Mouse (Mus musculus) stomach, embryonic 16.5 days (tissue): ENCODE results near the gene Traf1. TPM values are rescaled to one million over a fixed set of nuclear protein-coding genes. Genes with fewer than 3 reads are reported as not detected.

ENCODE experiments used
- ATAC-seq: fragments of 200-750 bp; cut with Nextera tagmentation; 2 replicates; pipeline ENCODE4 v1.8.0; 2017; ENCODE audit warnings: moderate number of reproducible peaks, moderate TSS enrichment; ENCODE audit not compliant: insufficient read depth, low FRiP score
- H3K27ac ChIP-seq: fragments of 300-500 bp; sonication (generic); 2 replicates; pipeline ENCODE4 v1.5.1; 2014; ENCODE audit warnings: low read length
- H3K27me3 ChIP-seq: fragments of 300-500 bp; sonication (generic); 2 replicates; pipeline ENCODE4 v1.6.1; 2014; ENCODE audit warnings: low read length, control low read depth, mixed read lengths; ENCODE audit not compliant: control insufficient read depth, insufficient read depth
- H3K36me3 ChIP-seq: fragments of 300-500 bp; sonication (generic); 2 replicates; pipeline ENCODE4 v1.6.1; 2014; ENCODE audit warnings: low read length; ENCODE audit not compliant: control insufficient read depth, insufficient read depth
- H3K4me1 ChIP-seq: fragments of 300-500 bp; sonication (generic); 2 replicates; pipeline ENCODE4 v1.6.1; 2014; ENCODE audit warnings: low read length, control low read depth, mixed read lengths; ENCODE audit not compliant: control insufficient read depth, insufficient read depth
- H3K4me2 ChIP-seq: fragments of 300-500 bp; sonication (generic); 2 replicates; pipeline ENCODE4 v1.6.1; 2014; ENCODE audit warnings: low read depth, low read length, mixed read lengths
- H3K4me3 ChIP-seq: fragments of 300-500 bp; sonication (generic); replicated peaks from 2 replicates; pipeline ENCODE4 v1.5.1; 2014; ENCODE audit warnings: mild to moderate bottlenecking, low read length
- H3K9ac ChIP-seq: fragments of 300-500 bp; sonication (generic); 2 replicates; pipeline ENCODE4 v1.6.1; 2014; ENCODE audit warnings: low read length
- H3K9me3 ChIP-seq: fragments of 300-500 bp; sonication (generic); replicated peaks from 2 replicates; pipeline ENCODE4 v1.6.1; 2016; ENCODE audit warnings: low read length, control low read depth; ENCODE audit not compliant: control insufficient read depth
- WGBS: fragments of 180-500 bp; shearing (Covaris S2); extraction: QIAGEN DNeasy Blood & Tissue Kit; methylation state at CpG from one replicate; pipeline ENCODE4 v1.1.7; 2014; 5-methylcytosine and 5-hydroxymethylcytosine counted together
- polyA plus RNA-seq: library from polyadenylated mRNA; unstranded; fragments of >200 nt; fragmentation: Nextera tagmentation; extraction: Ambion mirVana; gene quantifications from 2 replicates; pipeline ENCODE4 v1.2.1, GENCODE M21; 2015

Gene Traf1
- polyA plus RNA-seq, 1 experiment from 2014 or later: 6.2 TPM

- no peak for ATAC-seq
- Histone ChIP-seq H3K4me2 (no peak overlapping the region), H3K4me1 (peaks cover 18% of the 10 kb centered on the region), H3K9me3 (no peaks in the 10 kb centered on the region), H3K27me3 (no peaks in the 10 kb centered on the region), H3K36me3 (no peaks in the 10 kb centered on the region), H3K9ac (no peak overlapping the region), H3K4me3 (no peak overlapping the region), H3K27ac (no peak overlapping the region)
- WGBS: 65% methylated on average over 2 of the region's 2 CpGs
Observed at GRCm38 (mm10) chr2:34962211-34962610, 639 bp upstream of the Traf1 start.

DNA sequence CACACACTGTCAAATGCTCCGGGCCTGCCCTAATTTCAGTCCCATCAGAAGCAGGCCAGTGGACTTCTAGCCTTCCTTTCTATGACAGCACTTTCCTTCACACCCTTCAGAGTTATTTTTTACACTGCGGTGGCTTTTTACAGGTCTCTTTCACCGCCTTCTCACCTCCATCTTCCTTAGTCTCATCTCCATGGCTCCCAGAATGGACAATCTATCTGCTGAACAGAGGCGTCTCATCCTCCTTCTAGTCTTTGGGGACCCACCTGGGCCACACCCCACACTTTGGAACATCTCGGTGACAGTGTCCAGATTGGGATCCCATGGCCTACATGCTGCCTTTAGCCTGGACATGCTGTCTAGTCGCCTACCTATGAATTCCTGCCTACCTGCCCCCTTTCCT lies 606 bp downstream of the Traf1 start:
- Histone ChIP-seq H3K36me3 (no peaks in the 10 kb centered on the region), H3K4me1 (peaks cover 18% of the 10 kb centered on the region), H3K27ac (no peak overlapping the region), H3K4me3 (peak overlapping the region; percentile 44), H3K27me3 (no peaks in the 10 kb centered on the region), H3K9me3 (no peaks in the 10 kb centered on the region), H3K4me2 (peak overlapping the region; percentile 72), H3K9ac (peak overlapping the region; percentile 68)
- WGBS: 53% methylated on average over 6 of the region's 6 CpGs
- no peak for ATAC-seq

DNA sequence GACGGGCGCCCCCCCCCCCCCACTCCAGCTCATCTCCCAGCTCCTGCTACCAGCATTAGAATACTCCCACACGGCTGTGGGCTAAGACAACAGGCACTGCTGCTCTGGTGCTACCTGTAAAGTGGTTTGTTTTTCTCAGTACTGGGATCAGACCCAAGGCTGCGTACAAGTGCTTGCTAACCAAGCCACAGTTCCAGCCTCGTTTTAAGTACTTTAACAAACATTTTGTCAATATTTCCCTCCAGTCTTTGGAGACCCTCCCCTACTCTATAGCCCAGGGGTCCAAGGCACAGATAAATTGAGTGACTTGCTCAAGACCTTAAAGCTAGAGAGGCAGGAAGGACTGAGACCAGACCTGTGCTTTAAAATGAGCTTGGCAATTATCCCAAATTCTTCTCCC lies 1.1 kb downstream of the Traf1 start:
- Histone ChIP-seq H3K4me1 (peaks cover 15% of the 10 kb centered on the region), H3K27ac (no peak overlapping the region), H3K36me3 (no peaks in the 10 kb centered on the region), H3K4me3 (no peak overlapping the region), H3K9me3 (no peaks in the 10 kb centered on the region), H3K9ac (no peak overlapping the region), H3K4me2 (no peak overlapping the region), H3K27me3 (no peaks in the 10 kb centered on the region)
- ATAC-seq: no peak
- 72% methylated on average over 5 of the region's 5 CpGs for WGBS

- Histone ChIP-seq H3K4me1 (peaks cover 10% of the 10 kb centered on the region), H3K4me3 (no peak overlapping the region), H3K9ac (no peak overlapping the region), H3K27ac (no peak overlapping the region), H3K4me2 (no peak overlapping the region), H3K9me3 (no peaks in the 10 kb centered on the region), H3K27me3 (no peaks in the 10 kb centered on the region), H3K36me3 (no peaks in the 10 kb centered on the region)
- WGBS: 83% methylated on average over 7 of the region's 7 CpGs
- ATAC-seq: no peak
Observed at GRCm38 (mm10) chr2:34958582-34958981, 3.0 kb downstream of the Traf1 start.

GRCm38 (mm10) chr2:34958036-34958435 lies 3.5 kb downstream of the Traf1 start:
- WGBS: 68% methylated on average over 7 of the region's 7 CpGs
- no peak for ATAC-seq
- Histone ChIP-seq H3K36me3 (no peaks in the 10 kb centered on the region), H3K4me2 (no peak overlapping the region), H3K4me3 (no peak overlapping the region), H3K27me3 (no peaks in the 10 kb centered on the region), H3K9ac (no peak overlapping the region), H3K9me3 (no peaks in the 10 kb centered on the region), H3K27ac (no peak overlapping the region), H3K4me1 (peaks cover 10% of the 10 kb centered on the region)

DNA sequence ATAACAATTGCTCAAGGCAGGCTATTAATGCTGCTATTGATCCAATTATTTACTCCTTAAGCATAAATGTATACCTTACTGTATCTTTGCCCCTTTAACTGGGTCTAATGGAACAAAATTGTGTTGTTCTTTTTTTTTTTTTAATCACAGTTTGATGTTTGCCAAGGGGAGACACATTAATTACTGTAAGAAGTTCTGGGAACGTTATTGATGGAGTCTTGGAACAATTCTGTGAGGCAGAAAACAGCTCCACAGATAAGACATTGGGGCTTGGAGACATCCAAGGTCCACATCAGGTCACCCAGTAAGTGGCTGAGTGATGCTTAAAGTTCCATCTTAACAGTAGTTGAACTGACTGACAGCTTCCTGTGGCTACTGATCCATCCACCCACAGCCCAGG lies 4.2 kb downstream of the Traf1 start:
- 51% methylated on average over 1 of the region's 1 CpGs for WGBS
- no peaks in the 10 kb centered on the region for H3K9me3 ChIP-seq
- H3K27ac ChIP-seq: no peak overlapping the region
- no peak overlapping the region for H3K4me3 ChIP-seq
- no peak overlapping the region for H3K4me2 ChIP-seq
- no peaks in the 10 kb centered on the region for H3K27me3 ChIP-seq
- ATAC-seq: no peak
- H3K9ac ChIP-seq: no peak overlapping the region
- peaks cover 10% of the 10 kb centered on the region for H3K4me1 ChIP-seq
- no peaks in the 10 kb centered on the region for H3K36me3 ChIP-seq

DNA sequence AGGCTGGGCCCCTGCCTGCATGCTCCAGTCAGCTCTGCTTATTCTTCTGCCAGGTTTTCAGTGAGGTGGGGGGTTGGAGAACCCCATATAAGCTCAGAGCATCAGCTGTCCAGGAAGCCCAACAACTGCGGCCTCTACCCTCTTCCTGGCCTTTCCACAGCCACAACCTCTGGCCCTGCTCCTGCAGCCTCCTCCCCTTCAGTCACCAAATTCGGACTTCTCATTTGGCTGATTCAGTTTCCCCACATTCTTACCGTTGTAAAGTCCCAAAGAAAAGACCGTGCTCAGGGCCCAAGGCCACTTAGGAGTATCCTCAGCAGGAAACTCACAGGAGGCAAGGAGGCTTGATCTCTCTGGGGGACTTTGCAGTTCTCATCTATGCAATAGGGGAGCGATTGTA lies 4.6 kb downstream of the Traf1 start:
- WGBS: 65% methylated on average over 5 of the region's 5 CpGs
- H3K36me3 ChIP-seq: no peaks in the 10 kb centered on the region
- no peaks in the 10 kb centered on the region for H3K9me3 ChIP-seq
- H3K4me1 ChIP-seq: peaks cover 12% of the 10 kb centered on the region
- no peaks in the 10 kb centered on the region for H3K27me3 ChIP-seq
- H3K4me3 ChIP-seq: no peak overlapping the region
- H3K27ac ChIP-seq: no peak overlapping the region
- no peak overlapping the region for H3K9ac ChIP-seq
- no peak for ATAC-seq
- H3K4me2 ChIP-seq: no peak overlapping the region

- no peak for ATAC-seq
- no peak overlapping the region for H3K4me2 ChIP-seq
- H3K9ac ChIP-seq: no peak overlapping the region
- H3K27ac ChIP-seq: no peak overlapping the region
- peaks cover 12% of the 10 kb centered on the region for H3K4me1 ChIP-seq
- no peaks in the 10 kb centered on the region for H3K9me3 ChIP-seq
- H3K27me3 ChIP-seq: no peaks in the 10 kb centered on the region
- no peaks in the 10 kb centered on the region for H3K36me3 ChIP-seq
- no peak overlapping the region for H3K4me3 ChIP-seq
Observed at GRCm38 (mm10) chr2:34954344-34954743, 7.2 kb downstream of the Traf1 start.

DNA sequence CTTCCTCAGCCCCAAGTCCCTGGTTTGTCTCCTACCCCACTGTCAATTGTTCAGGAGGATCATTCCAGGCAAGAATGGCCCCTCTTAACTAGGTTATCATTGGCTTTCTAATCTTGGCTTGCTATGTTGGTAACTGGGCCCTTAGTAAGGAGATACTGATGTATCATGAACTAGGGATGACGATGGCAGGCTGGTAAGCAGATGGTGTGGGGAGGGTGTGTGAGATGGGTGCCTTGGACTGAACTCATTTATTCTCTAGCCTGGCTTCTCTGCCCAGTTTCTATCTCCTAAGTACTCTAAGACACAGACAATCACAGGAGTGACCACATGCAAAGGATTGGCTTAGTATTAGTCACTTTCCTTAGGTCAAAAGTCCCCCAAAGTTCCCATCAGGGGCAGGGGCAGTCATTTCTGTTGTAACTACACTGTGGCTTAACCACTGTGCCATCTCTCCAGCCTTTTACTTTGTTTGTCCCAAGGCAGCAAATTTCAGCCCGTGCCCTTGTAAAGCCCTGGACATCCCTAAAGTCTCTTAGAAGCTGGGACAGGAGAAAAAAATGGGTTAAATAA lies 7.9 kb downstream of the Traf1 start:
- no peaks in the 10 kb centered on the region for H3K27me3 ChIP-seq
- H3K9me3 ChIP-seq: no peaks in the 10 kb centered on the region
- H3K27ac ChIP-seq: no peak overlapping the region
- H3K36me3 ChIP-seq: no peaks in the 10 kb centered on the region
- no peak overlapping the region for H3K4me3 ChIP-seq
- H3K4me1 ChIP-seq: peaks cover 12% of the 10 kb centered on the region
- no peak overlapping the region for H3K4me2 ChIP-seq
- WGBS: 69% methylated on average over 2 of the region's 2 CpGs
- no peak overlapping the region for H3K9ac ChIP-seq
- ATAC-seq: no peak

DNA sequence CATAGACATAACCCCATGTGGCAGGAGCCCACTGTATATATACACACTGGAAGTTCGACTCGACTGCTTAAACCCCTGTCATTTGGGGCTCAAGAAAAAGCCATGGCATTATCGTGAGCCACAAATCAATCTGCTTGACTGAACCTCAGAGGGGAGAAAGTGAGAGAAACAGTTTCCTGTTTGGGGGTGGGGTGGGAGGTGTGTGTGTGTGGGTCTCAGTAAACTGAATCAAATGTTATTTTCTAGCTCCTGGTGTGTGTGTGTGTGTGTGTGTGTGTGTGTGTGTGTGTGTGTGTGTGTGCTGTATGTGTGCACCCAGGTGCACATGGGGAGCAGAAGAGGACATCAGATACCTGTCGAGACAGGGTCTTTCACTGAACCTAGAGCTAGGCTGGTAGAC lies 8.6 kb downstream of the Traf1 start:
- H3K4me3 ChIP-seq: no peak overlapping the region
- peaks cover 12% of the 10 kb centered on the region for H3K4me1 ChIP-seq
- H3K36me3 ChIP-seq: no peaks in the 10 kb centered on the region
- H3K4me2 ChIP-seq: no peak overlapping the region
- H3K27ac ChIP-seq: no peak overlapping the region
- ATAC-seq: no peak
- H3K9me3 ChIP-seq: no peaks in the 10 kb centered on the region
- no peak overlapping the region for H3K9ac ChIP-seq
- H3K27me3 ChIP-seq: no peaks in the 10 kb centered on the region
- WGBS: 63% methylated on average over 4 of the region's 4 CpGs
